Mouse (Mus musculus) liver, adult 2 months (tissue): ENCODE measurements around the gene Zfp286. TPM values are rescaled to one million over a fixed set of nuclear protein-coding genes. Genes with fewer than 3 reads are reported as not detected.

Experiments used
- DNase-seq: peaks from one replicate; pipeline ENCODE4 v3.0.0-alpha.2; 2011; ENCODE audit warnings: low read depth, low spot score; ENCODE audit errors: extremely low read depth
- H3K27ac ChIP-seq: fragments of 200-500 bp; replicated peaks from 2 replicates; pipeline ENCODE4 v1.5.1; 2012; ENCODE audit warnings: low read depth, mild to moderate bottlenecking, control low read depth, inconsistent platforms, low read length; ENCODE audit not compliant: insufficient read depth
- H3K27me3 ChIP-seq: fragments of 200-500 bp; 2 replicates; pipeline ENCODE4 v1.6.1; 2012; ENCODE audit warnings: mild to moderate bottlenecking, moderate library complexity, low read length, inconsistent platforms; ENCODE audit not compliant: control insufficient read depth, insufficient read depth
- H3K36me3 ChIP-seq: fragments of 200-500 bp; 2 replicates; pipeline ENCODE4 v1.6.1; 2012; ENCODE audit warnings: low read length, inconsistent platforms; ENCODE audit not compliant: control insufficient read depth, insufficient read depth
- H3K4me1 ChIP-seq: fragments of 200-500 bp; 2 replicates; pipeline ENCODE4 v1.6.1; 2011; ENCODE audit warnings: low read length; ENCODE audit not compliant: control insufficient read depth, insufficient read depth
- H3K4me3 ChIP-seq: fragments of 200-500 bp; 2 replicates; pipeline ENCODE4 v1.5.1; 2011; ENCODE audit warnings: low read depth, mild to moderate bottlenecking, control low read depth, low read length, moderate library complexity; ENCODE audit not compliant: insufficient read depth
- H3K79me2 ChIP-seq: fragments of 200-500 bp; 2 replicates; pipeline ENCODE4 v1.6.1; 2012; ENCODE audit warnings: inconsistent platforms, mild to moderate bottlenecking, low read length, moderate library complexity; ENCODE audit not compliant: control insufficient read depth, insufficient read depth
- H3K9ac ChIP-seq: fragments of 200-500 bp; 2 replicates; pipeline ENCODE4 v1.6.1; 2012; ENCODE audit warnings: low read depth, mild to moderate bottlenecking, control low read depth, inconsistent platforms, low read length
- CTCF ChIP-seq: fragments of 200-500 bp; IDR thresholded peaks from 2 replicates; pipeline ENCODE4 v1.5.1; 2011; ENCODE audit warnings: low read depth, low read length, control low read depth
- POLR2A ChIP-seq: fragments of 200-500 bp; IDR thresholded peaks from 2 replicates; pipeline ENCODE4 v1.6.1; 2011; ENCODE audit warnings: low read length, control low read depth; ENCODE audit not compliant: insufficient read depth; ENCODE audit errors: extremely low read depth
- WGBS: fragments of 180-500 bp; shearing (Covaris S2); methylation state at CpG from one replicate; pipeline ENCODE4 v1.1.7; 2018; 5-methylcytosine and 5-hydroxymethylcytosine counted together
- polyA plus RNA-seq: library from polyadenylated mRNA; depleted of rRNA; stranded (reverse); fragments of >200 nt; gene quantifications from 2 replicates; pipeline ENCODE4 v1.2.3, GENCODE M21; 2012
- total RNA-seq: library from RNA; depleted of rRNA; stranded (reverse); fragments of >200 nt; gene quantifications from 2 replicates; pipeline ENCODE4 v1.2.3, GENCODE M21; 2014

The Zfp286 gene
- total and polyA plus RNA-seq, 2 experiments: 0.18 TPM; not detected in 1

DNA sequence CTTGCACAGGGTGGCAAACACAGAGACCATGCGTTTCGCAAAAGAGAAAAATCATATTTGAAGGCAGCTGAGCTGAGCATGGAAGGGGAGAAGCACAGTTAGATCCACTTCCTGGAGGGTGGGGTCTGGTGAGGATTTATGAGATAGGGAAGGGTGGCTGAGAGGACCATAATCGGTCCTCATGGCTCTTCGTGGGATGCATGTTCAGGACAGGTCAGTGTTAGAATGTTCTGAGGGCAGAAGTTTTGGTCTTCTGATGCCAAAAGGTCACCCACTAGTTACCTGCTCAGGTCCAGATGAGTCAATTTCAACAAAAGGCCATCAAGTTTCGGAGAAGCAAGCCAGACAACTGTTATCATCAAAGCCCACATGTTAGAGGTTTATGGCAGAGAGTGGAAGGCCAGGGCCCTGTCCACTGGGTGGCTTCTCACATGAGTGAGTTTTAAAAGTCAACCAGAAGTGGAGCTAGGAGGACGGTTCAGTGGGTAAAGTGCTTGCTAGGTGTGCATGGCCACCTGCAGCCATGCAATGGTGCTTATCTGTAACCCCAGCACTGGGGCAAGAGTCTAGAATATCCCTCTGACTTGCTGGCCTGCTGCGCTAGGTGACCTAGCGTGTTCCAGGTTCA is 29.9 kb upstream of the Zfp286 start:
- WGBS: 92% methylated on average over 8 of the region's 8 CpGs
- Histone ChIP-seq H3K9ac (no peak overlapping the region), H3K36me3 (no peaks in the 10 kb centered on the region), H3K4me3 (no peak overlapping the region), H3K27me3 (no peaks in the 10 kb centered on the region), H3K4me1 (0 out of 2 replicates have a peak, but pooled peaks cover 2% of the 10 kb centered on the region), H3K79me2 (no peaks in the 10 kb centered on the region), H3K27ac (no peak overlapping the region)
- no peak for DNase-seq
- TF ChIP-seq POLR2A (no peak), CTCF (no peak)

DNA sequence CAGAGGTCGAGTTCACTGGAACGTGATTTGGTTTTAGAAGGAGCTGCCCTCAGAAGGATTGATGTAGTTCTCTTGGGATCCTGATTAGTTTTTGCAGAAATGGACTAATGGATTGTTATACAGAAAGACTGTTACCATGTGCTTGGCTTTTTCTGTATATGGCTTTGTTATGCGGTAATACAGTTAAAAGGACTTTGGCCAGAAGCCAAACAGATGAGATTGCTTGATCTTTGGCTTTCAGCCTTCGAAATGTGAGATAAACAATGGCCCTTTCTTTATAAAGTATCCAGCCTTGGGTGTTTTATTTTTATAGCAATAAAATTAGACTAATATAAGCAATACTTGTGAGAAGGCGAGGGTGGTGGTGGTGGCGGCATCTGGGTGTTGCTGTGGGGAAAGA is 27.3 kb upstream of the Zfp286 start:
- Histone ChIP-seq H3K27me3 (no peaks in the 10 kb centered on the region), H3K4me3 (no peak overlapping the region), H3K79me2 (no peaks in the 10 kb centered on the region), H3K4me1 (0 out of 2 replicates have a peak, but pooled peaks cover 2% of the 10 kb centered on the region), H3K9ac (no peak overlapping the region), H3K27ac (no peak overlapping the region), H3K36me3 (no peaks in the 10 kb centered on the region)
- no peak for DNase-seq
- no peak for TF ChIP-seq POLR2A
- 73% methylated on average over 6 of the region's 6 CpGs for WGBS

DNA sequence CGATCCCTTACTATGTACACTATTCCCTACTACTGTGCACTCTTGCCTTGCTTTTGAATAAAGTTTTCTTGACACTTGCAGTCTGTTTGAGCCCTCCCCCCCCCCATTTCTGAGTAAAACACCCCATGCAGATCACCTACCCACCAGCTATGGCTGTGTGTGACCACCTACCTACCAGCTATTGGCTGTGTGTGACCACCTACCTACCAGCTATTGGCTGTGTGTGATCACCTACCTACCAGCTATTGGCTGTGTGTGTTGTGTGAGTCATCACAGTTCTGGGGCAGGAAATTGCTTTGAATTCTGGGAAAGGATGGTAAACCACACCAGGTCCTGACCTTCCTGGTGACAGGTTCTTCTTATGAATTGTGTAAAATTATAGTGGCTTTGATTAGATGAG is 26.2 kb upstream of the Zfp286 start:
- no peak for DNase-seq
- Histone ChIP-seq H3K27me3 (no peaks in the 10 kb centered on the region), H3K4me3 (no peak overlapping the region), H3K9ac (no peak overlapping the region), H3K79me2 (no peaks in the 10 kb centered on the region), H3K4me1 (no peaks in the 10 kb centered on the region), H3K36me3 (no peaks in the 10 kb centered on the region), H3K27ac (no peak overlapping the region)
- TF ChIP-seq CTCF: no peak
- TF ChIP-seq POLR2A: no peak
- 95% methylated on average over 1 of the region's 1 CpGs for WGBS

DNA sequence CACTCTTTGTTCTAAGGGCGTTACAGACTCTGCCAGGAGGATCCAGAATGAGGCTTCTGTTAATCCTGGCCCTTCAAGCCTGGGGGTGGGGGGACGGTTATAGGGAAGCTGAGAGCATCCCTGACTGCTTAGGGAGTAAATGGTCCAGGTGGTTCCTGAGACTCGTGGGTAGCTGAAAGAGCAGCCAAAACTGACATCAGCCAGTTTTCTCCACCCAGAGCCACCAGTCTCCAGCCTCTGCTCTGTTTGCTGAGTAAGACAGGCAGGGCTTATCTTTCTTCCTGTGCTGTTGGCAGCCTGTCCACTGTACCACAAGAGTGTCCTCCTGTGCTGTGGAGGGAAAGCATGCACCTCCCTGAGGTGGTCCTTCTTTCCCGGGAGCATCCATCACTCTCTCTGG is 25.4 kb upstream of the Zfp286 start:
- Histone ChIP-seq H3K27me3 (no peaks in the 10 kb centered on the region), H3K36me3 (no peaks in the 10 kb centered on the region), H3K27ac (no peak overlapping the region), H3K9ac (no peak overlapping the region), H3K4me3 (no peak overlapping the region), H3K4me1 (no peaks in the 10 kb centered on the region), H3K79me2 (no peaks in the 10 kb centered on the region)
- no peak for DNase-seq
- 66% methylated on average over 4 of the region's 4 CpGs for WGBS
- no peak for TF ChIP-seq POLR2A
- no peak for TF ChIP-seq CTCF

DNA sequence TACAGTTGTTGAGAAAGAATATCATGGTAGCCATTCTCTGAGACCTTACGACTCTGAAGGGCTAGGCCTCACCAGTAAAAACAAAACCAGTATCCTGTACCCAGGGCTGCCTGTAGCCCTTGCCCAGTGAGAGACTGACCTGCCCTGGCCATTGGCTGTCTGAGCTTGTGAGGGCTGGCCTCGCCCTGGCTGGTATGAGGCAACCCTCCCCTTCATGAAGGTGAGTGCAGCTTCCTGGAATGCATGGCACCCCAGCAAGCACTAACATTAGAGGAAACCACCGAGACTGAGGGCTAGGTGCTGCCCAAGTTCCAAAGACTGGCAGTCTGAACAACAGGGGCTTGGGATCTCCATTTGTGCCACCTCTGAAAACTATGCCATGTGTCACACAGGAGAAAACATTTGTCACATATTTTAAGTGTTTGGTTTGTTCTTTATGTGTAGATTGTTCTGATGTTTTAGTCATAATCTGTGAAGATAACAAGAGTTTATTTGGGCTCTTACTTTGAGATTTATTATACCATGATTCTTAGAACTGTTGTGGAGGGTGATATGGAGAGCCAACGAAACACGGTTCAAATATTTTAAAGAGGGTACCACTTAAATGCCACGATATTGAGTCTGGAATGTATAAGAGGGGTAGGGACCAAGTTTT is 24.8 kb upstream of the Zfp286 start:
- DNase-seq: no peak
- H3K4me3 ChIP-seq: no peak overlapping the region
- TF ChIP-seq CTCF: no peak
- no peaks in the 10 kb centered on the region for H3K79me2 ChIP-seq
- no peaks in the 10 kb centered on the region for H3K27me3 ChIP-seq
- H3K9ac ChIP-seq: no peak overlapping the region
- no peak overlapping the region for H3K27ac ChIP-seq
- WGBS: 78% methylated on average over 6 of the region's 6 CpGs
- no peaks in the 10 kb centered on the region for H3K36me3 ChIP-seq
- H3K4me1 ChIP-seq: no peaks in the 10 kb centered on the region

DNA sequence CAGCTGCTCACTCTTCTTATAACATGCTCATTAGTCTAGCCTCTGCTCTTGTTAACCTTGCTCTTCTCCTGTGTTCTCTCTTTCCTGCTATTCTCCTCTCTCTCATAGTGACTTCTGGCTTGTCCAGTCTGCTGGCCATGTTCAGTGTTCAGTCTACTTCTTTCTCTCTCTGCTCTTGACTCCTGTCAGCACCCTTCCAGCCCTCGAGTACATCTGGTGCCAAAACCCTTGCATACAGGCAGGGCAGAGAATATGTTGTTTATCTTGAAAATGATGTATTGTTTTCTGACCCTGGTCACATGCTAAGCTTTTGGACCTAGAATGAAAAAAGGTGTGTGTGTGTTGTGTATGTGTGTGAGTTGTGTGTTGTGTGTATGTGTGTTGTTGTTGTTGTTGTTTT is 24.2 kb upstream of the Zfp286 start:
- TF ChIP-seq CTCF: no peak
- no peak for TF ChIP-seq POLR2A
- Histone ChIP-seq H3K27ac (no peak overlapping the region), H3K36me3 (no peaks in the 10 kb centered on the region), H3K4me1 (no peaks in the 10 kb centered on the region), H3K79me2 (no peaks in the 10 kb centered on the region), H3K4me3 (no peak overlapping the region), H3K9ac (no peak overlapping the region), H3K27me3 (no peaks in the 10 kb centered on the region)
- WGBS: 58% methylated on average over 1 of the region's 1 CpGs
- no peak for DNase-seq
